Mouse (Mus musculus) CH12.LX (cell line): Measurements from ENCODE around the gene H2-Aa. TPM values are rescaled to one million over a fixed set of nuclear protein-coding genes. Genes with fewer than 3 reads are reported as not detected.

ENCODE experiments used
- DNase-seq: peaks from one replicate; pipeline ENCODE4 v3.0.0-alpha.2; 2013; ENCODE audit errors: extremely low read depth
- H3K27ac ChIP-seq: 2 replicates; pipeline ENCODE4 v1.5.1; 2012; ENCODE audit warnings: low read depth, mild to moderate bottlenecking, control low read depth, moderate library complexity; ENCODE audit not compliant: insufficient read depth
- H3K27me3 ChIP-seq: replicated peaks from 2 replicates; pipeline ENCODE3; 2012; ENCODE audit warnings: inconsistent platforms
- H3K36me3 ChIP-seq, 2 experiments: replicated peaks in 1 of 2; 2 replicates each; pipeline versions ENCODE3 to v1.6.1; 2012; ENCODE audit warnings: inconsistent platforms in 1 of 2, low read length in 1 of 2, mild to moderate bottlenecking in 1 of 2, mixed read lengths in 1 of 2, moderate library complexity in 1 of 2; ENCODE audit not compliant: control insufficient read depth in 1 of 2, insufficient read depth in 1 of 2
- H3K4me1 ChIP-seq, 2 experiments: 2 replicates each; pipeline ENCODE4 v1.6.1; 2012; ENCODE audit warnings: inconsistent platforms in 1 of 2, moderate library complexity in 1 of 2; ENCODE audit not compliant: insufficient read depth in 2 of 2, control insufficient read depth in 1 of 2
- H3K4me2 ChIP-seq: 2 replicates; pipeline ENCODE4 v1.6.1; 2012; ENCODE audit warnings: low read depth, mild to moderate bottlenecking, control low read depth; ENCODE audit not compliant: poor library complexity, insufficient read depth, severe bottlenecking
- H3K4me3 ChIP-seq, 3 experiments: fragments of 150-350 bp in 1 of 3; sonication (generic) in 1 of 3; replicated peaks in 1 of 3; 2 replicates each; pipeline versions ENCODE3 to v1.5.1; 2011 to 2012; ENCODE audit warnings: low read depth in 2 of 3, low read length in 2 of 3, mild to moderate bottlenecking in 2 of 3, moderate library complexity in 2 of 3, control low read depth in 1 of 3, improper control_type of control experiment in 1 of 3, inconsistent platforms in 1 of 3, mixed read lengths in 1 of 3; ENCODE audit not compliant: poor library complexity in 1 of 3
- H3K79me2 ChIP-seq: replicated peaks from 2 replicates; pipeline ENCODE4 v1.6.1; 2012; ENCODE audit warnings: mild to moderate bottlenecking, moderate library complexity; ENCODE audit not compliant: control insufficient read depth, poor library complexity, insufficient read depth, severe bottlenecking; ENCODE audit errors: extremely low read depth
- H3K9ac ChIP-seq: 2 replicates; pipeline ENCODE4 v1.6.1; 2012; ENCODE audit warnings: low read depth, mild to moderate bottlenecking, control low read depth, moderate library complexity; ENCODE audit not compliant: insufficient read depth
- H3K9me3 ChIP-seq: replicated peaks from 2 replicates; pipeline ENCODE3; 2012; ENCODE audit warnings: low read length, inconsistent platforms, mixed read lengths
- BHLHE40 ChIP-seq: IDR thresholded peaks from 2 replicates; pipeline ENCODE4 v1.6.1; 2011; ENCODE audit warnings: mild to moderate bottlenecking, low read depth, low read length, improper control_type of control experiment
- CHD1 ChIP-seq: IDR thresholded peaks from 2 replicates; pipeline ENCODE4 v1.6.1; 2012; ENCODE audit warnings: low read depth, low read length, improper control_type of control experiment, inconsistent platforms
- CHD2 ChIP-seq: IDR thresholded peaks from 2 replicates; pipeline ENCODE4 v1.6.1; 2011; ENCODE audit warnings: low read length, improper control_type of control experiment
- CTCF ChIP-seq, 2 experiments: IDR thresholded peaks in 1 of 2; conservative IDR thresholded peaks in 1 of 2; 2 replicates each; pipeline ENCODE4 v1.5.1; 2011 to 2012; ENCODE audit warnings: low read depth in 2 of 2, low read length in 2 of 2, improper control_type of control experiment in 1 of 2, inconsistent platforms in 1 of 2, mild to moderate bottlenecking in 1 of 2, moderate library complexity in 1 of 2
- E2F4 ChIP-seq: IDR thresholded peaks from 2 replicates; pipeline ENCODE4 v1.6.1; 2011; ENCODE audit warnings: low read depth, low read length, improper control_type of control experiment; ENCODE audit not compliant: insufficient replicate concordance
- EP300 ChIP-seq: IDR thresholded peaks from 2 replicates; pipeline ENCODE4 v1.6.1; 2011; ENCODE audit warnings: low read length, improper control_type of control experiment
- GABPA ChIP-seq: IDR thresholded peaks from 2 replicates; pipeline ENCODE4 v1.6.1; 2012; ENCODE audit warnings: low read depth, low read length, improper control_type of control experiment, inconsistent platforms; ENCODE audit not compliant: insufficient replicate concordance
- IRF4 ChIP-seq: IDR thresholded peaks from 2 replicates; pipeline ENCODE4 v1.6.1; 2014; ENCODE audit warnings: low read depth, mild to moderate bottlenecking, inconsistent platforms, low read length, improper control_type of control experiment
- JUN ChIP-seq: IDR thresholded peaks from 2 replicates; pipeline ENCODE4 v1.6.1; 2011; ENCODE audit warnings: low read depth, mild to moderate bottlenecking, low read length, improper control_type of control experiment, moderate library complexity; ENCODE audit not compliant: insufficient read depth
- MAZ ChIP-seq: IDR thresholded peaks from 2 replicates; pipeline ENCODE4 v1.6.1; 2012; ENCODE audit warnings: low read depth, mild to moderate bottlenecking, inconsistent platforms, low read length, improper control_type of control experiment, moderate library complexity
- MEF2A ChIP-seq: IDR thresholded peaks from 2 replicates; pipeline ENCODE4 v1.6.1; 2014; ENCODE audit warnings: low read depth, mild to moderate bottlenecking, inconsistent platforms, low read length, improper control_type of control experiment, borderline replicate concordance
- MXI1 ChIP-seq: IDR thresholded peaks from 2 replicates; pipeline ENCODE4 v1.6.1; 2011; ENCODE audit warnings: mild to moderate bottlenecking, low read depth, low read length, improper control_type of control experiment
- NRF1 ChIP-seq: IDR thresholded peaks from 2 replicates; pipeline ENCODE4 v1.6.1; 2014; ENCODE audit warnings: low read depth, mild to moderate bottlenecking, inconsistent platforms, low read length, improper control_type of control experiment, moderate library complexity
- RAD21 ChIP-seq: IDR thresholded peaks from 2 replicates; pipeline ENCODE4 v1.6.1; 2011; ENCODE audit warnings: low read depth, mild to moderate bottlenecking, low read length, improper control_type of control experiment, moderate library complexity
- RCOR1 ChIP-seq: conservative IDR thresholded peaks from 2 replicates; pipeline ENCODE4 v1.6.1; 2012; ENCODE audit warnings: low read depth, mild to moderate bottlenecking, inconsistent platforms, low read length, improper control_type of control experiment
- SMC3 ChIP-seq: IDR thresholded peaks from 2 replicates; pipeline ENCODE4 v1.6.1; 2011; ENCODE audit warnings: low read depth, low read length, improper control_type of control experiment
- UBTF ChIP-seq: IDR thresholded peaks from 2 replicates; pipeline ENCODE4 v1.6.1; 2012; ENCODE audit warnings: low read depth, mild to moderate bottlenecking, inconsistent platforms, low read length, improper control_type of control experiment, moderate library complexity
- USF2 ChIP-seq: conservative IDR thresholded peaks from 2 replicates; pipeline ENCODE4 v1.6.1; 2011; ENCODE audit warnings: low read depth, low read length, improper control_type of control experiment
- ZMIZ1 ChIP-seq: IDR thresholded peaks from 2 replicates; pipeline ENCODE4 v1.6.1; 2012; ENCODE audit warnings: low read depth, mild to moderate bottlenecking, inconsistent platforms, low read length, improper control_type of control experiment
- dilution Hi-C: fragments of 300-500 bp; cut with MboI; formaldehyde crosslinking; loops from 2 replicates; pipeline ENCODE4 v1.14.3; 2020; ENCODE audit warnings: low sequenced_read_pairs; ENCODE audit not compliant: extremely low pct_unique_long_range_greater_than_20kb, extremely low pct_ligation_motif_present
- in situ Hi-C: fragments of 300-500 bp; cut with MboI; formaldehyde crosslinking; loops from 3 replicates; pipeline ENCODE4 v1.14.3; 2019; ENCODE audit warnings: low sequenced_read_pairs, low pct_ligation_motif_present, low pct_unique_long_range_greater_than_20kb, mixed read lengths
- polyA plus RNA-seq: library from polyadenylated mRNA; unstranded; fragments of >175 nt; gene quantifications from 2 replicates; pipeline ENCODE4 v1.2.1, GENCODE M21; 2012; ENCODE audit warnings: low read depth; ENCODE audit not compliant: insufficient read length
- total RNA-seq, 2 experiments: library from RNA; depleted of rRNA; stranded (reverse); fragments of 300-350 nt in 1 of 2; fragments of >200 nt in 1 of 2; gene quantifications; 2 replicates each; pipeline ENCODE4 v1.2.3; 2012 to 2014

Gene H2-Aa
- total and polyA plus RNA-seq, 3 experiments, result 385 to 958 (median 488) TPM

DNA sequence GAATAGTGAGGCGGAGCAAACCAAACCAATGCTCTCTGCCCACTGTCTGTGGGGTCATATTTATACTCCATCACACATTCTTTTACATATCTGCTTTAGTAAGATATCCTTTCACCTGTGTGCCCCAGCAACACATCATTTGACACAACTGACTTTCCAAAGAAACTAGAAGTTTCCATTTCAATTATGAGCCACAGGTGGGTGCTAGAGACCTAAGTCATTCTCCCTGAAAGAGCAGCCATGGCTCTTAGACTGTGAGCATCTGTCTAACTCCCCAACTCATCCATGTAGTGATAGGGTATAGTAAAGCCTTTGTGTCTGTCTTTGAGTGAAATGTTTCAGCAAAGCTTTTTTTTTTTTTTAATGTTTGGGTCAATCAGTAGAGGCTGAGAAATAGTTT, 15.5 kb downstream of the H2-Aa start:
- in situ Hi-C loops (no loop called here), dilution Hi-C loops (no loop called here)
- peaks cover 18 to 39% of the 10 kb centered on the region in 2 experiments for H3K36me3 ChIP-seq
- no peaks in the 10 kb centered on the region for H3K27me3 ChIP-seq
- peaks cover 0 to 14% of the 10 kb centered on the region in 2 experiments; a peak in 2 of 4 replicates for H3K4me1 ChIP-seq
- no peaks in the 10 kb centered on the region for H3K79me2 ChIP-seq
- no peak for DNase-seq
- TF ChIP-seq MAZ (no peak), JUN (no peak), MXI1 (no peak), USF2 (no peak), UBTF (no peak), CHD2 (no peak), NRF1 (no peak), CHD1 (no peak), IRF4 (no peak), MEF2A (no peak), ZMIZ1 (no peak), CTCF (conservative IDR thresholded peaks at IDR 0.05 in 1 of 2, IDR thresholded peaks at IDR 0.05 in 1 of 2; ENCODE audit: low read depth in 2 of 2, low read length in 2 of 2) (no peak), EP300 (no peak), RCOR1 (no peak), GABPA (no peak), E2F4 (no peak), BHLHE40 (no peak)
- H3K4me2 ChIP-seq, result no peak overlapping the region
- no peak overlapping the region for H3K4me3 ChIP-seq
- H3K9me3 ChIP-seq, result peaks cover 4% of the 10 kb centered on the region
- no peak overlapping the region for H3K27ac ChIP-seq
- H3K9ac ChIP-seq, result no peak overlapping the region

DNA sequence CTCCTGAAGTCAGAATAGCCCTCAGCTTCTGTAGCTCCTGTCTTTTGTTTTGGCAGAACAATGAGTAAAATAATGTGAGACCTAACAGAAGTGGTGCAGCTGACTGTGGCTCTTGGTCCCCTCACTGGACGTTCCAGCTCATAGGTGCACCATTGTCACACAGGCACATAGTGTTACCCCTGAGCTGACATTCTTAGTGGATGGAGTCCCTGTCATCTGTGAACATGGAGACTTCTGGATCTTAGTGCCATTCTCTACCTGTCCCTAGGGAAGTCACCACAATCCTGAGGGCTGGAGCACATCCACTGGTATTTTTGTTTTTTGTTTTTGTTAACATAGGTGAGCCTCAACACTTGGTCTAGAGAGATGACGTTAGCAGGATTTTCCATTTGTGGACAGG, 16.7 kb downstream of the H2-Aa start:
- no peak overlapping the region for H3K4me3 ChIP-seq
- no peaks in the 10 kb centered on the region for H3K27me3 ChIP-seq
- in situ Hi-C loops (no loop called here), dilution Hi-C loops (no loop called here)
- H3K79me2 ChIP-seq, result no peaks in the 10 kb centered on the region
- no peaks in the 10 kb centered on the region for H3K9me3 ChIP-seq
- TF ChIP-seq RAD21 (peak; percentile 10), SMC3 (peak; percentile 33; the same call in 1 of the 2 replicates), JUN (no peak), USF2 (no peak), CTCF (conservative IDR thresholded peaks at IDR 0.05 in 1 of 2, IDR thresholded peaks at IDR 0.05 in 1 of 2; ENCODE audit: low read depth in 2 of 2, low read length in 2 of 2) (peak in 1 of 2 experiments; percentile 33; a peak in 2 of 4 replicates), E2F4 (no peak)
- H3K27ac ChIP-seq, result no peak overlapping the region
- H3K4me1 ChIP-seq, result peaks cover 0 to 19% of the 10 kb centered on the region in 2 experiments; a peak in 2 of 4 replicates
- DNase-seq, result no peak
- peaks cover 21 to 45% of the 10 kb centered on the region in 2 experiments for H3K36me3 ChIP-seq
- H3K9ac ChIP-seq, result no peak overlapping the region
- no peak overlapping the region for H3K4me2 ChIP-seq
